Mouse (Mus musculus) hindbrain, embryonic 14.5 days (tissue): ENCODE data around the gene Smarca2. TPM values are rescaled to one million over a fixed set of nuclear protein-coding genes. Genes with fewer than 3 reads are reported as not detected.

ENCODE experiments used
- ATAC-seq: fragments of 200-750 bp; cut with Nextera tagmentation; 2 replicates; pipeline ENCODE4 v1.8.0; 2017; ENCODE audit warnings: moderate number of reproducible peaks, mild to moderate bottlenecking, moderate TSS enrichment, moderate library complexity; ENCODE audit not compliant: low FRiP score
- DNase-seq: peaks from one replicate; pipeline ENCODE4 v3.0.0-alpha.2; 2015; ENCODE audit warnings: low spot score
- H3K27ac ChIP-seq: fragments of 300-500 bp; sonication (generic); 2 replicates; pipeline ENCODE4 v1.5.1; 2014; ENCODE audit warnings: mild to moderate bottlenecking, moderate library complexity
- H3K27me3 ChIP-seq: fragments of 300-500 bp; sonication (generic); 2 replicates; pipeline ENCODE4 v1.6.1; 2014; ENCODE audit warnings: mild to moderate bottlenecking, low read length, mixed read lengths; ENCODE audit not compliant: control insufficient read depth, insufficient read depth
- H3K36me3 ChIP-seq: fragments of 300-500 bp; sonication (generic); replicated peaks from 2 replicates; pipeline ENCODE4 v1.6.1; 2014; ENCODE audit not compliant: control insufficient read depth, insufficient read depth
- H3K4me1 ChIP-seq: fragments of 300-500 bp; sonication (generic); replicated peaks from 2 replicates; pipeline ENCODE4 v1.6.1; 2014; ENCODE audit warnings: antibody characterized with exemption, low read length, mixed read lengths; ENCODE audit not compliant: control insufficient read depth, insufficient read depth
- H3K4me2 ChIP-seq: fragments of 300-500 bp; sonication (generic); replicated peaks from 2 replicates; pipeline ENCODE4 v1.6.1; 2014; ENCODE audit warnings: mild to moderate bottlenecking, moderate library complexity
- H3K4me3 ChIP-seq: fragments of 300-500 bp; sonication (generic); replicated peaks from 2 replicates; pipeline ENCODE4 v1.5.1; 2014; ENCODE audit warnings: mild to moderate bottlenecking, low read length
- H3K9ac ChIP-seq: fragments of 300-500 bp; sonication (generic); 2 replicates; pipeline ENCODE4 v1.6.1; 2014
- H3K9me3 ChIP-seq: fragments of 300-500 bp; sonication (generic); 2 replicates; pipeline ENCODE4 v1.6.1; 2016; ENCODE audit warnings: low read length; ENCODE audit not compliant: control insufficient read depth
- WGBS: fragments of 180-500 bp; shearing (Covaris S2); extraction: QIAGEN DNeasy Blood & Tissue Kit; methylation state at CpG from one replicate; pipeline ENCODE4 v1.1.7; 2014; 5-methylcytosine and 5-hydroxymethylcytosine counted together
- polyA plus RNA-seq: library from polyadenylated mRNA; unstranded; fragments of >200 nt; fragmentation: Nextera tagmentation; extraction: Ambion mirVana; gene quantifications from 2 replicates; pipeline ENCODE4 v1.2.1, GENCODE M21; 2014

Gene Smarca2
- polyA plus RNA-seq, 1 experiment from 2014 or later = 90.7 TPM

- Histone ChIP-seq H3K4me1 (peaks cover 23% of the 10 kb centered on the region), H3K36me3 (peaks cover 27% of the 10 kb centered on the region), H3K9me3 (no peaks in the 10 kb centered on the region), H3K9ac (peak overlapping the region; percentile 59), H3K27me3 (no peaks in the 10 kb centered on the region), H3K4me3 (peak overlapping the region; percentile 9), H3K4me2 (peak overlapping the region; percentile 50), H3K27ac (peak overlapping the region; percentile 99)
- DNase-seq = peak; percentile 85
- 10% methylated on average over 16 of the region's 16 CpGs for WGBS
- peak; percentile 89 for ATAC-seq
These were observed 165.0 kb downstream of the Smarca2 start for GRCm38 (mm10) chr19:26769609-26770500.

GRCm38 (mm10) chr19:26770592-26770991, 165.7 kb downstream of the Smarca2 start:
- Histone ChIP-seq H3K4me3 (no peak overlapping the region), H3K27ac (peak overlapping the region; percentile 99), H3K36me3 (peaks cover 32% of the 10 kb centered on the region), H3K9ac (peak overlapping the region; percentile 59), H3K4me2 (peak overlapping the region; percentile 50), H3K4me1 (peaks cover 23% of the 10 kb centered on the region), H3K9me3 (no peaks in the 10 kb centered on the region), H3K27me3 (no peaks in the 10 kb centered on the region)
- peak; percentile 51 for DNase-seq
- WGBS = 13% methylated on average over 6 of the region's 6 CpGs
- peak; percentile 70 for ATAC-seq

GRCm38 (mm10) chr19:26772051-26772583, 167.3 kb downstream of the Smarca2 start:
- no peaks in the 10 kb centered on the region for H3K27me3 ChIP-seq
- H3K9me3 ChIP-seq = no peaks in the 10 kb centered on the region
- H3K4me1 ChIP-seq = peaks cover 23% of the 10 kb centered on the region
- DNase-seq (no peak), ATAC-seq (no peak)
- H3K4me3 ChIP-seq = no peak overlapping the region
- H3K4me2 ChIP-seq = no peak overlapping the region
- 95% methylated on average over 11 of the region's 11 CpGs for WGBS
- H3K36me3 ChIP-seq = peaks cover 47% of the 10 kb centered on the region
- peak overlapping the region; percentile 99; the same call in 1 of the 2 replicates for H3K27ac ChIP-seq
- no peak overlapping the region for H3K9ac ChIP-seq

GRCm38 (mm10) chr19:26776066-26777025, 171.5 kb downstream of the Smarca2 start:
- 87% methylated on average over 27 of the region's 27 CpGs for WGBS
- ATAC-seq (no peak), DNase-seq (no peak)
- H3K4me3 ChIP-seq = no peak overlapping the region
- no peaks in the 10 kb centered on the region for H3K27me3 ChIP-seq
- H3K4me2 ChIP-seq = no peak overlapping the region
- peaks cover 2% of the 10 kb centered on the region for H3K4me1 ChIP-seq
- H3K27ac ChIP-seq = peak overlapping the region; percentile 72
- H3K9ac ChIP-seq = no peak overlapping the region
- H3K9me3 ChIP-seq = 0 out of 2 replicates have a peak, but pooled peaks cover 4% of the 10 kb centered on the region
- H3K36me3 ChIP-seq = peaks cover 73% of the 10 kb centered on the region

DNA sequence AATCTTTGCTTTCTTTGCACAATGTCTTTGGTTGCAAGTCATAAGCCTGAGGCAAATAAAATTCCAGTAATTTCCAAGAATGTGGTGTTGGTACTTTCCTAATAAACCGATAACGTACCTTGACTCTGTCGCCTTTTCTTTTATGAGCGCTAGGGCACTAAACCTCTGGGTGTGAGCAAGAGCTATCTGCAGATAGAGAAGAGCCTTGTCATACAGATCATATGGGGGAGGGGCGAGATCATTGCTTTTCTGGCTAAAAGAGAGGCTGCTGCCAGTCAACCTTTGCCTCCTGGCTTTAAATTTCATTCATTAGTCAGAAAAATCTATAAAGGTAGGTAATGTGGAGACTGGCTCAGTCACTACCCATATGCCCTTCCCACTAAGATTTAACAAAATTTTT, 173.3 kb downstream of the Smarca2 start:
- ATAC-seq = no peak
- Histone ChIP-seq H3K4me3 (no peak overlapping the region), H3K9me3 (peaks cover 8% of the 10 kb centered on the region; the same call in 1 of the 2 replicates), H3K27me3 (no peaks in the 10 kb centered on the region), H3K36me3 (peaks cover 62% of the 10 kb centered on the region), H3K4me1 (no peaks in the 10 kb centered on the region), H3K9ac (no peak overlapping the region), H3K4me2 (no peak overlapping the region), H3K27ac (no peak overlapping the region)
- no peak for DNase-seq
- 92% methylated on average over 5 of the region's 5 CpGs for WGBS

GRCm38 (mm10) chr19:26781209-26781608, 176.4 kb downstream of the Smarca2 start:
- 99% methylated on average over 2 of the region's 2 CpGs for WGBS
- Histone ChIP-seq H3K4me1 (no peaks in the 10 kb centered on the region), H3K9me3 (peaks cover 8% of the 10 kb centered on the region; the same call in 1 of the 2 replicates), H3K4me3 (no peak overlapping the region), H3K27me3 (no peaks in the 10 kb centered on the region), H3K27ac (no peak overlapping the region), H3K9ac (no peak overlapping the region), H3K36me3 (peaks cover 35% of the 10 kb centered on the region), H3K4me2 (no peak overlapping the region)
- DNase-seq (no peak), ATAC-seq (no peak)

DNA sequence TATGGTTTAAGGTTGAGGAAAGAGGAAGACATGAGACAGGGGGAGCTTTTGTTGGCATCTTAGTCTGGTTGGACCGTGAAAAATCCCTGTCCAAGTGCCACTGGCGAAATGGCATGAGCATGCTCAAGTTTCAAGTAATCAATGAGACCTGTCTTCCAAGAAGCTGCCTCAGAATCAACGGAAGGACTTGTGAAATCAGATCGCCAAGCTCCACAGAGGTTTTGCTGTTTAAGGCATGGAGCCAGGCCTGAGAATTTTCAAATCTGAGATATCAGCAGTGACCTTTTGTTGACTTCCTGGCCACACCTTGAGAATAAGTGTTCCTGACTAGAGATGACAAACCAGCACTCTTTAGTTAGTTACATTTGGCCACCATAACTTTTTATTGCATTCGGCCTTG, 183.6 kb downstream of the Smarca2 start:
- DNase-seq (no peak), ATAC-seq (no peak)
- H3K4me2 ChIP-seq = no peak overlapping the region
- no peak overlapping the region for H3K27ac ChIP-seq
- H3K27me3 ChIP-seq = no peaks in the 10 kb centered on the region
- WGBS = 93% methylated on average over 5 of the region's 5 CpGs
- H3K4me1 ChIP-seq = no peaks in the 10 kb centered on the region
- no peak overlapping the region for H3K9ac ChIP-seq
- no peaks in the 10 kb centered on the region for H3K9me3 ChIP-seq
- H3K4me3 ChIP-seq = no peak overlapping the region
- H3K36me3 ChIP-seq = no peaks in the 10 kb centered on the region

- DNase-seq (no peak), ATAC-seq (no peak)
- no peak overlapping the region for H3K27ac ChIP-seq
- 78% methylated on average over 5 of the region's 5 CpGs for WGBS
- no peak overlapping the region for H3K9ac ChIP-seq
- no peaks in the 10 kb centered on the region for H3K9me3 ChIP-seq
- no peaks in the 10 kb centered on the region for H3K27me3 ChIP-seq
- no peaks in the 10 kb centered on the region for H3K36me3 ChIP-seq
- no peak overlapping the region for H3K4me2 ChIP-seq
- H3K4me1 ChIP-seq = no peaks in the 10 kb centered on the region
- H3K4me3 ChIP-seq = no peak overlapping the region
These were observed 185.8 kb downstream of the Smarca2 start for GRCm38 (mm10) chr19:26790386-26791346.
